Mouse (Mus musculus): Measurements from ENCODE around the gene Fgf18.

The Fgf18 gene

GRCm38 (mm10) chr11:33157453-33158196 lies 10.4 kb upstream of the Fgf18 start:
- POLR2A ChIA-PET = interaction anchor here in 3 of 4 experiments (0.9 to 9.1 kb wide), 18 partner anchors 8 to 515 kb away, joined by 3 to 242 read pairs (median 4); partner anchors contain the start of genes Fbxw11 (in 1 of the 3), Fgf18 (in 1 of the 3) and Tlx3 (in 1 of the 3)
- CTCF ChIA-PET = interaction anchor here in 1 of 4 experiments (1.4 kb wide), 1 partner anchor 9 kb away, joined by 3 read pairs; no protein-coding TSS in a partner anchor

GRCm38 (mm10) chr11:33156436-33157015 lies 9.3 kb upstream of the Fgf18 start:
- ChIA-PET CTCF (interaction anchor here in 1 of 4 experiments (1.4 kb wide), 1 partner anchor 8 kb away, joined by 3 read pairs; no protein-coding TSS in a partner anchor), POLR2A (interaction anchor here in 3 of 4 experiments (0.5 to 9.1 kb wide), 21 partner anchors 7 to 553 kb away, joined by 3 to 242 read pairs (median 4); partner anchors contain the start of genes Fgf18 (in 2 of the 3) and Tlx3 (in 1 of the 3))

GRCm38 (mm10) chr11:33154459-33154858 lies 7.3 kb upstream of the Fgf18 start:
- POLR2A ChIA-PET = interaction anchor here in 1 of 4 experiments (1.5 kb wide), 1 partner anchor 10 kb away, joined by 4 read pairs; no protein-coding TSS in a partner anchor
- CTCF ChIA-PET = no interaction called here

- ChIA-PET CTCF (interaction anchor here in 1 of 4 experiments (0.7 kb wide), 1 partner anchor 642 kb away, joined by 4 read pairs; no protein-coding TSS in a partner anchor), POLR2A (interaction anchor here in 3 of 4 experiments (0.7 to 1.1 kb wide), 5 partner anchors 8 to 9 kb away, joined by 4 read pairs; no protein-coding TSS in a partner anchor)
Observed at GRCm38 (mm10) chr11:33152997-33153396, 5.8 kb upstream of the Fgf18 start.

- POLR2A ChIA-PET = interaction anchor here (0.7 to 9.6 kb wide), 11 partner anchors 9 to 463 kb away, joined by 3 to 242 read pairs (median 4); partner anchors contain the start of gene Npm1 (in 2 of the 4)
- CTCF ChIA-PET = interaction anchor here in 2 of 4 experiments (0.6 to 0.7 kb wide), 3 partner anchors 250 to 782 kb away, joined by 3 to 5 read pairs (median 4); no protein-coding TSS in a partner anchor
Observed at GRCm38 (mm10) chr11:33151780-33152145, 4.6 kb upstream of the Fgf18 start.

GRCm38 (mm10) chr11:33151128-33151779 lies 4.1 kb upstream of the Fgf18 start:
- ChIA-PET POLR2A (interaction anchor here (0.6 to 9.6 kb wide), 23 partner anchors 8 to 595 kb away, joined by 3 to 242 read pairs (median 4); partner anchors contain the start of gene Npm1 (in 2 of the 4)), CTCF (interaction anchor here in 2 of 4 experiments (0.6 to 0.7 kb wide), 3 partner anchors 251 to 783 kb away, joined by 3 to 5 read pairs (median 4); no protein-coding TSS in a partner anchor)

- CTCF ChIA-PET = no interaction called here
- POLR2A ChIA-PET = interaction anchor here (0.7 to 9.6 kb wide), 19 partner anchors 8 to 531 kb away, joined by 3 to 242 read pairs (median 4); partner anchors contain the start of gene Npm1 (in 2 of the 4)
Observed at GRCm38 (mm10) chr11:33150364-33150763, 3.2 kb upstream of the Fgf18 start.

- ChIA-PET CTCF (interaction anchor here in 2 of 4 experiments (0.9 to 1.8 kb wide), 4 partner anchors 188 to 534 kb away, joined by 3 to 16 read pairs (median 9); no protein-coding TSS in a partner anchor), POLR2A (interaction anchor here in 3 of 4 experiments (0.6 to 9.6 kb wide), 22 partner anchors 9 to 417 kb away, joined by 3 to 242 read pairs (median 4); partner anchors contain the start of genes Npm1 (in 3 of the 3) and Ranbp17 (in 1 of the 3))
Observed at GRCm38 (mm10) chr11:33149453-33149852, 2.3 kb upstream of the Fgf18 start.

GRCm38 (mm10) chr11:33149088-33149436 lies 1.9 kb upstream of the Fgf18 start:
- ChIA-PET CTCF (interaction anchor here in 3 of 4 experiments (0.6 to 1.8 kb wide), 12 partner anchors 8 to 533 kb away, joined by 3 to 16 read pairs (median 3); no protein-coding TSS in a partner anchor), POLR2A (interaction anchor here in 3 of 4 experiments (0.8 to 9.6 kb wide), 37 partner anchors 9 to 494 kb away, joined by 3 to 242 read pairs (median 4); partner anchors contain the start of genes Npm1 (in 3 of the 3) and Ranbp17 (in 1 of the 3))

GRCm38 (mm10) chr11:33148338-33149087 lies 1.3 kb upstream of the Fgf18 start:
- CTCF ChIA-PET = interaction anchor here (0.6 to 1.8 kb wide), 18 partner anchors 8 to 533 kb away, joined by 3 to 16 read pairs (median 3); no protein-coding TSS in a partner anchor
- POLR2A ChIA-PET = interaction anchor here in 3 of 4 experiments (0.5 to 9.6 kb wide), 54 partner anchors 8 to 1217 kb away, joined by 3 to 242 read pairs (median 3); partner anchors contain the start of genes Npm1 (in 3 of the 3) and Fbxw11 (in 1 of the 3)

GRCm38 (mm10) chr11:33147572-33148337 lies 555 bp upstream of the Fgf18 start:
- POLR2A ChIA-PET = interaction anchor here (0.5 to 9.6 kb wide), 47 partner anchors 9 to 1218 kb away, joined by 3 to 242 read pairs (median 3); partner anchors contain the start of genes Npm1 (in 3 of the 4) and Fbxw11 (in 1 of the 4)
- CTCF ChIA-PET = interaction anchor here (0.6 to 1.8 kb wide), 14 partner anchors 14 to 532 kb away, joined by 3 to 16 read pairs (median 4); no protein-coding TSS in a partner anchor

GRCm38 (mm10) chr11:33146651-33147131 lies 509 bp downstream of the Fgf18 start:
- ChIA-PET POLR2A (interaction anchor here in 3 of 4 experiments (0.7 to 9.6 kb wide), 23 partner anchors 9 to 394 kb away, joined by 3 to 242 read pairs (median 4); partner anchors contain the start of gene Npm1 (in 1 of the 3)), CTCF (interaction anchor here in 2 of 4 experiments (0.7 to 1.4 kb wide), 6 partner anchors 30 to 600 kb away, joined by 3 to 7 read pairs (median 4); no protein-coding TSS in a partner anchor)

- CTCF ChIA-PET = interaction anchor here in 2 of 4 experiments (0.7 to 1.4 kb wide), 6 partner anchors 30 to 601 kb away, joined by 3 to 7 read pairs (median 4); no protein-coding TSS in a partner anchor
- POLR2A ChIA-PET = interaction anchor here in 3 of 4 experiments (0.7 to 9.6 kb wide), 26 partner anchors 9 to 394 kb away, joined by 3 to 242 read pairs (median 4); partner anchors contain the start of gene Npm1 (in 1 of the 3)
Observed at GRCm38 (mm10) chr11:33146143-33146497, 1.1 kb downstream of the Fgf18 start.

GRCm38 (mm10) chr11:33145201-33146142 lies 1.7 kb downstream of the Fgf18 start:
- CTCF ChIA-PET = interaction anchor here in 2 of 4 experiments (0.6 to 1.4 kb wide), 6 partner anchors 45 to 340 kb away, joined by 3 to 7 read pairs (median 4); no protein-coding TSS in a partner anchor
- POLR2A ChIA-PET = interaction anchor here in 3 of 4 experiments (0.7 to 9.6 kb wide), 14 partner anchors 9 to 393 kb away, joined by 3 to 242 read pairs (median 4); partner anchors contain the start of gene Npm1 (in 1 of the 3)

Data from embryonic stem cell, embryonic (primary cell).